Mouse (Mus musculus) heart, embryonic 11.5 days (tissue): ENCODE data around the gene Foxi3. TPM values are rescaled to one million over a fixed set of nuclear protein-coding genes. Genes with fewer than 3 reads are reported as not detected.

Experiments used
- polyA plus RNA-seq: library from polyadenylated mRNA; unstranded; fragments of >200 nt; fragmentation: Nextera tagmentation; extraction: Ambion mirVana; gene quantifications from 2 replicates; pipeline ENCODE4 v1.2.1, GENCODE M21; 2014

The Foxi3 gene
- polyA plus RNA-seq, 1 experiment from 2014 or later, result not detected

Other genes starting within 250 kb of the Foxi3 start
- 0.70 and 1.6 TPM in 2 replicates for gene Rpia, start 164.3 kb upstream of the Foxi3 start, polyA plus RNA-seq
- 5.0 and 5.4 TPM in 2 replicates for gene Eif2ak3, start 112.0 kb upstream of the Foxi3 start, polyA plus RNA-seq
- gene Tex37, start 37.6 kb upstream of the Foxi3 start, polyA plus RNA-seq, result not detected in 2 replicates
- 4.9 and 5.1 TPM in 2 replicates for gene Thnsl2, start 187.9 kb downstream of the Foxi3 start, polyA plus RNA-seq
- gene Fabp1, start 243.3 kb downstream of the Foxi3 start, polyA plus RNA-seq, result 1.4 TPM in 1 of 2 replicates, not detected in the other